Mouse (Mus musculus): ENCODE results near the gene Plxna2.

DNA sequence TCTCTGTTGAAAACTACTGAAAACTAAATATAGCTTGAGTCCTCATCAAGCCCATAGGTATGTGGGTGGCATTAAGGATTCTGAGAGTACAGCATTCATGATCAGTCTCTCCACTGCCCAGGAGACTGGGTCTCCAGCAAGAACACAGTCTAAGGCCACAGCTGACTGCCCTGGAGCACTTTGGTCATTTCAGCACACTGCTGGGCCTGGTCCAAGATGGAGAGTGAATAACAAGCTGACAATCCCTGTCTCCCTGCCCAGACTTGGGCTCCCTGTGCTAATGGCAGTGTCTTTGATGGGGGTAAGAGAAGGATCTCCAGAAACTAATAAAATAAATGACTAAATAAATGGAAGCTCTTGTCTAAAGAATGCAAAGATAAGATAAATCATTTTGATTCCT is 30.5 kb upstream of the Plxna2 start:
- TF ChIP-seq USF1 (IDR thresholded peaks at IDR 0.05; ENCODE audit: low read depth, low read length) (no peak), BHLHE40 (IDR thresholded peaks at IDR 0.05; ENCODE audit: borderline replicate concordance, low read depth, low read length) (no peak), GATA1 (IDR thresholded peaks at IDR 0.05; ENCODE audit: low read depth, low read length) (no peak), USF2 (IDR thresholded peaks at IDR 0.05; ENCODE audit: borderline replicate concordance in 1 of 2, insufficient read depth in 1 of 2, low read depth in 1 of 2, low read length in 2 of 2) (no peak), SIN3A (IDR thresholded peaks at IDR 0.05; ENCODE audit: low read length) (no peak), ZC3H11A (IDR thresholded peaks at IDR 0.05; ENCODE audit: low read depth, low read length) (no peak), ELF1 (IDR thresholded peaks at IDR 0.05; ENCODE audit: low read depth, low read length) (no peak), KAT2A (conservative IDR thresholded peaks at IDR 0.05; ENCODE audit: low read depth, low read length) (no peak), MAX (IDR thresholded peaks at IDR 0.05; ENCODE audit: low read length) (no peak)

Measured in MEL (cell line).